Mouse (Mus musculus) midbrain, embryonic 10.5 days (tissue): Measurements from ENCODE around the gene Myadm. TPM values are rescaled to one million over a fixed set of nuclear protein-coding genes. Genes with fewer than 3 reads are reported as not detected.
"Not testable (repeated sequence)": the region's sequence is repeated elsewhere in the genome, so short reads cannot be mapped to it uniquely, and the experiment has no call there.

Experiments used
- DNase-seq: peaks from one replicate; pipeline ENCODE4 v3.0.0-alpha.2; 2017; ENCODE audit warnings: low spot score
- H3K27ac ChIP-seq: fragments of 300-500 bp; sonication (generic); replicated peaks from 2 replicates; pipeline ENCODE4 v1.5.1; 2016; ENCODE audit warnings: mild to moderate bottlenecking
- H3K27me3 ChIP-seq: fragments of 300-500 bp; sonication (generic); 2 replicates; pipeline ENCODE4 v1.6.1; 2016; ENCODE audit warnings: low read depth, mild to moderate bottlenecking; ENCODE audit not compliant: poor library complexity, severe bottlenecking
- H3K36me3 ChIP-seq: fragments of 300-500 bp; sonication (generic); 2 replicates; pipeline ENCODE4 v1.6.1; 2016; ENCODE audit warnings: mild to moderate bottlenecking, moderate library complexity
- H3K4me1 ChIP-seq: fragments of 300-500 bp; sonication (generic); 2 replicates; pipeline ENCODE4 v1.6.1; 2016
- H3K4me3 ChIP-seq: fragments of 300-500 bp; sonication (generic); 2 replicates; pipeline ENCODE4 v1.5.1; 2016; ENCODE audit warnings: mild to moderate bottlenecking, moderate library complexity
- H3K9me3 ChIP-seq: fragments of 300-500 bp; sonication (generic); replicated peaks from 2 replicates; pipeline ENCODE4 v1.6.1; 2016; ENCODE audit warnings: mild to moderate bottlenecking
- WGBS: fragments of 180-500 bp; shearing (Covaris S2); methylation state at CpG from one replicate; pipeline ENCODE4 v1.1.7; 2016; 5-methylcytosine and 5-hydroxymethylcytosine counted together
- polyA plus RNA-seq: library from polyadenylated mRNA; unstranded; fragments of >200 nt; fragmentation: Nextera tagmentation; extraction: Ambion mirVana; gene quantifications from 2 replicates; pipeline ENCODE4 v1.2.1, GENCODE M21; 2016

Myadm gene
- polyA plus RNA-seq, 1 experiment from 2014 or later, result 29.6 TPM

- not testable (repeated sequence) for H3K4me3 ChIP-seq, H3K27me3 ChIP-seq, H3K4me1 ChIP-seq, H3K9me3 ChIP-seq, H3K36me3 ChIP-seq, DNase-seq
- H3K27ac ChIP-seq, result 0 out of 2 replicates have a peak overlapping the region, but pooled peaks have one; percentile 13
- 62% methylated on average over 4 of the region's 4 CpGs for WGBS
These were observed 12.1 kb upstream of the Myadm start for GRCm38 (mm10) chr7:3276781-3277180.

GRCm38 (mm10) chr7:3280080-3280653, 8.7 kb upstream of the Myadm start:
- H3K27me3 ChIP-seq, result no peaks in the 10 kb centered on the region
- H3K4me1 ChIP-seq, result 0 out of 2 replicates have a peak, but pooled peaks cover 4% of the 10 kb centered on the region
- WGBS, result 70% methylated on average over 5 of the region's 5 CpGs
- H3K4me3 ChIP-seq, result no peak overlapping the region
- H3K27ac ChIP-seq, result no peak overlapping the region
- no peaks in the 10 kb centered on the region for H3K9me3 ChIP-seq
- H3K36me3 ChIP-seq, result no peaks in the 10 kb centered on the region
- no peak for DNase-seq

- WGBS, result 61% methylated on average over 8 of the region's 8 CpGs
- Histone ChIP-seq H3K4me1 (0 out of 2 replicates have a peak, but pooled peaks cover 4% of the 10 kb centered on the region), H3K4me3 (no peak overlapping the region), H3K9me3 (no peaks in the 10 kb centered on the region), H3K27ac (no peak overlapping the region), H3K27me3 (no peaks in the 10 kb centered on the region), H3K36me3 (no peaks in the 10 kb centered on the region)
- DNase-seq, result no peak
These were observed 8.2 kb upstream of the Myadm start for GRCm38 (mm10) chr7:3280654-3281153.

- H3K9me3 ChIP-seq, result no peaks in the 10 kb centered on the region
- no peak for DNase-seq
- H3K27ac ChIP-seq, result no peak overlapping the region
- 84% methylated on average over 6 of the region's 6 CpGs for WGBS
- H3K4me1 ChIP-seq, result 0 out of 2 replicates have a peak, but pooled peaks cover 4% of the 10 kb centered on the region
- no peaks in the 10 kb centered on the region for H3K27me3 ChIP-seq
- H3K36me3 ChIP-seq, result no peaks in the 10 kb centered on the region
- H3K4me3 ChIP-seq, result no peak overlapping the region
These were observed 7.1 kb upstream of the Myadm start for GRCm38 (mm10) chr7:3281741-3282140.

GRCm38 (mm10) chr7:3283081-3283875, 5.6 kb upstream of the Myadm start:
- Histone ChIP-seq H3K36me3 (no peaks in the 10 kb centered on the region), H3K4me1 (no peaks in the 10 kb centered on the region), H3K9me3 (no peaks in the 10 kb centered on the region), H3K4me3 (no peak overlapping the region), H3K27ac (no peak overlapping the region), H3K27me3 (no peaks in the 10 kb centered on the region)
- 90% methylated on average over 11 of the region's 11 CpGs for WGBS
- DNase-seq, result no peak

- no peak for DNase-seq
- H3K27me3 ChIP-seq, result no peaks in the 10 kb centered on the region
- peaks cover 9% of the 10 kb centered on the region for H3K4me1 ChIP-seq
- WGBS, result 84% methylated on average over 10 of the region's 10 CpGs
- no peak overlapping the region for H3K4me3 ChIP-seq
- H3K36me3 ChIP-seq, result no peaks in the 10 kb centered on the region
- H3K27ac ChIP-seq, result no peak overlapping the region
- H3K9me3 ChIP-seq, result no peaks in the 10 kb centered on the region
These were observed 4.3 kb upstream of the Myadm start for GRCm38 (mm10) chr7:3284604-3285003.

- no peaks in the 10 kb centered on the region for H3K27me3 ChIP-seq
- DNase-seq, result no peak
- WGBS, result 90% methylated on average over 5 of the region's 5 CpGs
These were observed 2.8 kb upstream of the Myadm start for GRCm38 (mm10) chr7:3286036-3286435.

GRCm38 (mm10) chr7:3287186-3287585, 1.7 kb upstream of the Myadm start:
- Histone ChIP-seq H3K4me3 (no peak overlapping the region), H3K36me3 (no peaks in the 10 kb centered on the region), H3K9me3 (no peaks in the 10 kb centered on the region), H3K27me3 (no peaks in the 10 kb centered on the region; the same call in 1 of the 2 replicates), H3K4me1 (peaks cover 33% of the 10 kb centered on the region), H3K27ac (no peak overlapping the region)
- DNase-seq, result no peak
- 81% methylated on average over 7 of the region's 7 CpGs for WGBS

More at GRCm38 (mm10) chr7:3286036-3286435, 2.8 kb upstream of the Myadm start:
- Histone ChIP-seq H3K27ac (no peak overlapping the region), H3K4me1 (peaks cover 24% of the 10 kb centered on the region), H3K36me3 (no peaks in the 10 kb centered on the region), H3K4me3 (no peak overlapping the region), H3K9me3 (no peaks in the 10 kb centered on the region)

- H3K4me1 ChIP-seq, result peaks cover 43% of the 10 kb centered on the region
- H3K9me3 ChIP-seq, result no peaks in the 10 kb centered on the region
- peaks cover 12% of the 10 kb centered on the region for H3K36me3 ChIP-seq
- H3K27me3 ChIP-seq, result no peaks in the 10 kb centered on the region; the same call in 1 of the 2 replicates
- peak overlapping the region; percentile 87 for H3K27ac ChIP-seq
- WGBS, result under 1% methylated on average over 18 of the region's 18 CpGs
- DNase-seq, result peak; percentile 97
- H3K4me3 ChIP-seq, result peak overlapping the region; percentile 57
These were observed 1.6 kb downstream of the Myadm start for GRCm38 (mm10) chr7:3290257-3291033.

GRCm38 (mm10) chr7:3291197-3291596, 2.3 kb downstream of the Myadm start:
- no peaks in the 10 kb centered on the region; the same call in 1 of the 2 replicates for H3K27me3 ChIP-seq
- H3K27ac ChIP-seq, result peak overlapping the region; percentile 87
- no peak for DNase-seq
- peaks cover 15% of the 10 kb centered on the region for H3K36me3 ChIP-seq
- H3K4me1 ChIP-seq, result peaks cover 43% of the 10 kb centered on the region
- no peaks in the 10 kb centered on the region for H3K9me3 ChIP-seq
- peak overlapping the region; percentile 57 for H3K4me3 ChIP-seq
- WGBS, result 50% methylated on average over 6 of the region's 6 CpGs

GRCm38 (mm10) chr7:3291764-3292163, 2.9 kb downstream of the Myadm start:
- Histone ChIP-seq H3K27ac (no peak overlapping the region), H3K36me3 (peaks cover 18% of the 10 kb centered on the region), H3K4me3 (peak overlapping the region; percentile 9; the same call in 1 of the 2 replicates), H3K27me3 (no peaks in the 10 kb centered on the region; the same call in 1 of the 2 replicates), H3K4me1 (peaks cover 43% of the 10 kb centered on the region), H3K9me3 (no peaks in the 10 kb centered on the region)
- WGBS, result 76% methylated on average over 3 of the region's 3 CpGs
- no peak for DNase-seq

- Histone ChIP-seq H3K27ac (peak overlapping the region; percentile 73), H3K4me3 (peak overlapping the region; percentile 41), H3K36me3 (peaks cover 23% of the 10 kb centered on the region), H3K4me1 (peaks cover 43% of the 10 kb centered on the region)
- H3K9me3 ChIP-seq, H3K27me3 ChIP-seq, DNase-seq: not testable (repeated sequence)
- WGBS, result 73% methylated on average over 12 of the region's 12 CpGs
These were observed 3.4 kb downstream of the Myadm start for GRCm38 (mm10) chr7:3292271-3292670.
